In the genomic region with DNA sequence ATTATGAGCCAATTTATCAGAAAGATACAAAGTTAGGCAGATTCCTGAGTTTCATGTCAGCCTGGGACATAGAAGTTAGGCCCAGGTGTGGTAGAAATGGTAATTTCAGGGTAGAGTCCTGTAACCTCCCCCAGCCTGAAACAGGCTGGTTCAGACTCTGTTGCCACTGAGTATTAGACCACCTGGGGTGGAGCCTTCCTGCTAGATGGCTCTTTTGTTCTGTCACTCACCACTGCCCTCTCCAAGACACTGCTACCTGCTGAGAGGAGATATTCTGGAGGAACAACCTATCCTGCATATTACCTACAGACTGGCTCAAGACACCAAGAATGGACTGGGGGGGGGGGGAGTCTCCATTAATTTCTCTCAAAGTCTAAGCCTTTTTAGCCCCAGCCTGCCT, we compare ENCODE assay signal across 29 mouse cellular contexts.
"Had no signal": no experiment of that assay in that cellular context is flagged by ENCODE, and none has a peak within 500 bp of the region (broad histone marks: within the 10 kb centered on the region; RNA-seq: fewer than 3 reads in every experiment).

No protein-coding gene starts in this region.

- H3K4me1 ChIP-seq: limb, embryonic 10.5 days; limb, embryonic 12.5 days; limb, embryonic 13.5 days; limb, embryonic 15.5 days; liver, embryonic 12.5 days; liver, embryonic 13.5 days; liver, embryonic 15.5 days; lung, embryonic 15.5 days; megakaryocyte, embryonic 14.5 days; midbrain, embryonic 10.5 days; midbrain, embryonic 12.5 days; midbrain, embryonic 13.5 days; midbrain, embryonic 15.5 days; neural tube, embryonic 12.5 days; neural tube, embryonic 13.5 days had no signal

- H3K9me3 ChIP-seq: limb, embryonic 10.5 days; limb, embryonic 12.5 days; limb, embryonic 13.5 days; limb, embryonic 15.5 days; liver, embryonic 12.5 days; liver, embryonic 13.5 days; liver, embryonic 15.5 days; lung, embryonic 15.5 days; megakaryocyte, embryonic 14.5 days; midbrain, embryonic 10.5 days; midbrain, embryonic 12.5 days; midbrain, embryonic 13.5 days; midbrain, embryonic 15.5 days; neural tube, embryonic 12.5 days; neural tube, embryonic 13.5 days had no signal

- DNase-seq: left cerebral cortex, postnatal 4 days; liver; liver, embryonic 13.5 days; liver, postnatal 0 days; lung, adult 18-20 months; lung, adult 2 months; lung, embryonic 14.5 days; lung, postnatal 10 days; lung, postnatal 14 days; lung, postnatal 36 days; lung, postnatal 4 days; midbrain, embryonic 14.5 days had no signal

- H3K27ac ChIP-seq: limb, embryonic 10.5 days; limb, embryonic 12.5 days; limb, embryonic 13.5 days; limb, embryonic 15.5 days; liver, embryonic 12.5 days; liver, embryonic 13.5 days; liver, embryonic 14.5 days; liver, embryonic 15.5 days; lung, embryonic 15.5 days; macrophage; midbrain, embryonic 10.5 days; midbrain, embryonic 12.5 days; midbrain, embryonic 13.5 days; midbrain, embryonic 15.5 days; neural tube, embryonic 12.5 days; neural tube, embryonic 13.5 days had no signal

- H3K9ac ChIP-seq: limb, embryonic 12.5 days; limb, embryonic 13.5 days; limb, embryonic 15.5 days; liver, embryonic 12.5 days; liver, embryonic 13.5 days; liver, embryonic 14.5 days; liver, embryonic 15.5 days; liver, postnatal 0 days; lung, embryonic 14.5 days; lung, embryonic 15.5 days; midbrain, embryonic 12.5 days; midbrain, embryonic 13.5 days; midbrain, embryonic 15.5 days; neural tube, embryonic 12.5 days; neural tube, embryonic 13.5 days had no signal

- H3K36me3 ChIP-seq: limb, embryonic 10.5 days; limb, embryonic 12.5 days; limb, embryonic 13.5 days; limb, embryonic 15.5 days; liver, embryonic 12.5 days; liver, embryonic 13.5 days; liver, embryonic 15.5 days; lung, embryonic 15.5 days; midbrain, embryonic 10.5 days; midbrain, embryonic 12.5 days; midbrain, embryonic 13.5 days; midbrain, embryonic 15.5 days; neural tube, embryonic 12.5 days; neural tube, embryonic 13.5 days had no signal

- H3K4me3 ChIP-seq: limb, embryonic 10.5 days; limb, embryonic 12.5 days; limb, embryonic 13.5 days; limb, embryonic 15.5 days; liver, embryonic 12.5 days; liver, embryonic 13.5 days; liver, embryonic 15.5 days; lung, embryonic 15.5 days; megakaryocyte, embryonic 14.5 days; midbrain, embryonic 10.5 days; midbrain, embryonic 12.5 days; midbrain, embryonic 13.5 days; midbrain, embryonic 15.5 days; myocyte; neural tube, embryonic 12.5 days; neural tube, embryonic 13.5 days had no signal
